Mouse (Mus musculus) stomach, embryonic 16.5 days (tissue): Measurements from ENCODE around the gene Dnm3. TPM values are rescaled to one million over a fixed set of nuclear protein-coding genes. Genes with fewer than 3 reads are reported as not detected.

Experiments
- ATAC-seq: fragments of 200-750 bp; cut with Nextera tagmentation; 2 replicates; pipeline ENCODE4 v1.8.0; 2017; ENCODE audit warnings: moderate number of reproducible peaks, moderate TSS enrichment; ENCODE audit not compliant: insufficient read depth, low FRiP score
- H3K27ac ChIP-seq: fragments of 300-500 bp; sonication (generic); 2 replicates; pipeline ENCODE4 v1.5.1; 2014; ENCODE audit warnings: low read length
- H3K27me3 ChIP-seq: fragments of 300-500 bp; sonication (generic); 2 replicates; pipeline ENCODE4 v1.6.1; 2014; ENCODE audit warnings: low read length, control low read depth, mixed read lengths; ENCODE audit not compliant: control insufficient read depth, insufficient read depth
- H3K36me3 ChIP-seq: fragments of 300-500 bp; sonication (generic); 2 replicates; pipeline ENCODE4 v1.6.1; 2014; ENCODE audit warnings: low read length; ENCODE audit not compliant: control insufficient read depth, insufficient read depth
- H3K4me1 ChIP-seq: fragments of 300-500 bp; sonication (generic); 2 replicates; pipeline ENCODE4 v1.6.1; 2014; ENCODE audit warnings: low read length, control low read depth, mixed read lengths; ENCODE audit not compliant: control insufficient read depth, insufficient read depth
- H3K4me2 ChIP-seq: fragments of 300-500 bp; sonication (generic); 2 replicates; pipeline ENCODE4 v1.6.1; 2014; ENCODE audit warnings: low read depth, low read length, mixed read lengths
- H3K4me3 ChIP-seq: fragments of 300-500 bp; sonication (generic); replicated peaks from 2 replicates; pipeline ENCODE4 v1.5.1; 2014; ENCODE audit warnings: mild to moderate bottlenecking, low read length
- H3K9ac ChIP-seq: fragments of 300-500 bp; sonication (generic); 2 replicates; pipeline ENCODE4 v1.6.1; 2014; ENCODE audit warnings: low read length
- H3K9me3 ChIP-seq: fragments of 300-500 bp; sonication (generic); replicated peaks from 2 replicates; pipeline ENCODE4 v1.6.1; 2016; ENCODE audit warnings: low read length, control low read depth; ENCODE audit not compliant: control insufficient read depth
- WGBS: fragments of 180-500 bp; shearing (Covaris S2); extraction: QIAGEN DNeasy Blood & Tissue Kit; methylation state at CpG from one replicate; pipeline ENCODE4 v1.1.7; 2014; 5-methylcytosine and 5-hydroxymethylcytosine counted together
- polyA plus RNA-seq: library from polyadenylated mRNA; unstranded; fragments of >200 nt; fragmentation: Nextera tagmentation; extraction: Ambion mirVana; gene quantifications from 2 replicates; pipeline ENCODE4 v1.2.1, GENCODE M21; 2015

Gene Dnm3
- polyA plus RNA-seq, 1 experiment from 2014 or later, result 6.4 TPM

DNA sequence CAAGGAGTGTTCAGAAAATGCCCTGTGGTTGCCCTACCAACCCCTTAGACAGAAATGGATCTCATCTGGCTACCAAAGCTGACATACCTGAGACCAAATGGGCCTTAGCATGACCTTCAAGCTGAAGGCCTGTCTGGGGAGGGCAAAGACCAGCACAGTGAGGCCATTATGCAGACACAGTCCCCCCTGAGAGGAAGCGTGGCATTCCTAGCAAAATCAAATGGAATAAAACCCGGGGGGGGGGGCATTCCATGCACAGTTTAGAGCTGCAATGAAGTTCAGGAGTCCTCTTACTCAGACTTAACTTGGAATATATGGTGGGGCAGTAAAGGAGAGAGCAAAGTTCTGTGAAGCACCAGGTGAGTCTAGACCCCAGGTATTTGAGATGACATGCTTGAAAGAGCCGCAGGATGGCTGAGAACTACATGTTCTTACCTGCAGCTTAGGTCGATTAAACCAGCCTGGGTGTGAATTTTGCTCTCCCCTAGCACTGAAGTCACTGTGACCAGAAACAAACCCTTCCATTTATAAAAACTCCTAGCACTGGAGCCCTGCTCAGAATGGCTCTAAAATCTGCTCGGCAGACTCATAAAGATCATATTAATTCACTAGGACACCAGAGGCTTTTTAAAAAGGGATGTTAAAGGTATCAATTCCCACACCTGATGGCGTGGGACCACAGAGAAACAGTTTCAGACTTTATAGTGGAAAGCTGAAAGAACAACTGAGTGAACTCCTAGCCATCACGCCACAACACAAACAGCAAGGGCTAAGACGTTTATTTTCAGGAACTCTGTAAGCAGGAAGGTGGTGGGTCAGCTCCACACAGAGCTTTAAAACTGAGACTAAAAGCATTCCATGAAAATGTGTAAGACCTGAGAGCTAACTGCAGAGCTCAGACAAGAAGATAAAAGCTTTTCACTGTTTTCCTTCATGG lies 350.7 kb downstream of the Dnm3 start:
- Histone ChIP-seq H3K9me3 (no peaks in the 10 kb centered on the region), H3K36me3 (no peaks in the 10 kb centered on the region), H3K4me1 (peaks cover 2% of the 10 kb centered on the region; the same call in 1 of the 2 replicates), H3K4me3 (no peak overlapping the region), H3K9ac (no peak overlapping the region), H3K27ac (no peak overlapping the region), H3K27me3 (no peaks in the 10 kb centered on the region), H3K4me2 (no peak overlapping the region)
- no peak for ATAC-seq
- 61% methylated on average over 8 of the region's 8 CpGs for WGBS

DNA sequence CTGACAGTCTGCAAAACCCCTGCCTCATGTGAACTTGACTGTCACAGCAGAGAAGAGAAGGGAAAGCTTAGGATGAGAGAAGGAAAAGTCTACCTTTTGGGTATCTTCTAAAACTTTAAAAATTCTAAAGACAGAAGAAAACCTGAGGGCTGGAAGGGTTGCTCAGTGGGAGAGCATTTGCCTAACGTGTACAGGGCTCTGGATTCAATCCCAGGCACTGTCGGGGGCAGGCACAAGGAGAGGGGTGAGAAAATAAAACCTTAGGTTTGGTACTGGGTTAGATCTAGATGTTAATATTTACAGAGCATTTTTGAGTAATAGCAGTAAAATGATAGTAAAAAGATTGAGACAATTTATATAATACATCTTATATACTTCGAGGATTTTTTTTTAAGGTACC lies 353.4 kb downstream of the Dnm3 start:
- H3K9ac ChIP-seq, result no peak overlapping the region
- H3K27ac ChIP-seq, result no peak overlapping the region
- 52% methylated on average over 3 of the region's 3 CpGs for WGBS
- H3K4me3 ChIP-seq, result no peak overlapping the region
- no peak for ATAC-seq
- H3K4me1 ChIP-seq, result peaks cover 4% of the 10 kb centered on the region; the same call in 1 of the 2 replicates
- no peaks in the 10 kb centered on the region for H3K9me3 ChIP-seq
- no peak overlapping the region for H3K4me2 ChIP-seq
- no peaks in the 10 kb centered on the region for H3K27me3 ChIP-seq
- no peaks in the 10 kb centered on the region for H3K36me3 ChIP-seq

DNA sequence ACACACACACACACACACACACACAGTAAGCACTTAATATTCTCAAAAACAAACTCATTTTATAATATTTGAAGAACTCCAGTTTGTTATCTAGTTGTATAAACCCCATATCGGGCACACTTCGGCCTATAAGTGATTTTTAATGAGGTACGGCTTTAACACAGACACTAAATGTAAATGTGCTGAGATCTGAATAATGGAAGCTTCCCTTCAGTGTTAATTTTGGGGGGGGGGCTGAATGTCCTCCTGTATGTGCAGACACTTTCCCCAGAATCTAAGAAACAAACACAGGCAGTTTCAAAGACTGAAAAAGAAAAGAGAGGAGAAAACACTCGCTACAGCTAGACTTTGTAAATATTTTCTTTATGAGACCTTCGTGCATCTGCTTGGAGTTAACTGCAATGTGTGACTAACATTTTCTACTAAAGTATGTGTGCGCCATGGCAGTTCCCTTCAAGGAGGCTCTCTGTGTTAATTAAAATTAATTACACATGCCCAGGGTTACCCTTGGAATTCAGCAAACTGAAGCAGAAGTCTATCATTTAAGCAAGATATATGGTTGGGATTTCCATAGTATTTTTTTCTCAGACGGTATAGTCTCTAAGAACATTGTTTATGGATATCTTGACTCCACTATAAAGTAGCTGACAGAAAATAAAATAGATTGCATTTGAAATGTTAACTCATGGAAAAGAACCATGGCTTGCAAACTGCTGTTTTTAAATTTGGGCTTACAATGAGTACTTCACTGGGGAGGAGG lies 356.2 kb downstream of the Dnm3 start:
- Histone ChIP-seq H3K4me3 (no peak overlapping the region), H3K9me3 (no peaks in the 10 kb centered on the region), H3K27ac (peak overlapping the region; percentile 73), H3K4me2 (no peak overlapping the region), H3K9ac (no peak overlapping the region), H3K36me3 (no peaks in the 10 kb centered on the region), H3K4me1 (peaks cover 4% of the 10 kb centered on the region; the same call in 1 of the 2 replicates), H3K27me3 (no peaks in the 10 kb centered on the region)
- ATAC-seq, result no peak
- WGBS, result 42% methylated on average over 7 of the region's 7 CpGs

DNA sequence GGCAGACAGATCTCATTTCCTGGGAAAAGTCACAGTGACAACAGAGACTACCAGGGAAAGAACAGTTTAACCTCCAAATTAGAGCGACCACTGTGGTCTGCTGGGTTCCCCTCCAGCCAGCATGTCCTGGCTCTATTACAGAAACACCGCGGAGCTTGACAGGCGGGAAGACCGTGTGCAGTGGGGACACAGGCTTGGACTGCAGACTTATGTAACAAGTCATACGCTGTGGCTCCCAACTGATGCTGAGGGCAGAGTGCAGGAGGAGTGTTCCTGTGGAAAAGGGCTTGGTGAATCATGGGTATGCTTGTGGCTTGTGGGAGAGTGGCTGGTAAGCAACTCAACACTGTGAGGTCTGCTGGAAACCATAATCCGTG lies 368.4 kb downstream of the Dnm3 start:
- WGBS, result 52% methylated on average over 7 of the region's 7 CpGs
- Histone ChIP-seq H3K27ac (peak overlapping the region; percentile 70), H3K4me3 (no peak overlapping the region), H3K9ac (no peak overlapping the region), H3K4me1 (no peaks in the 10 kb centered on the region), H3K27me3 (no peaks in the 10 kb centered on the region), H3K9me3 (no peaks in the 10 kb centered on the region), H3K4me2 (no peak overlapping the region), H3K36me3 (no peaks in the 10 kb centered on the region)
- peak; percentile 66; the same call in 1 of the 2 replicates for ATAC-seq

DNA sequence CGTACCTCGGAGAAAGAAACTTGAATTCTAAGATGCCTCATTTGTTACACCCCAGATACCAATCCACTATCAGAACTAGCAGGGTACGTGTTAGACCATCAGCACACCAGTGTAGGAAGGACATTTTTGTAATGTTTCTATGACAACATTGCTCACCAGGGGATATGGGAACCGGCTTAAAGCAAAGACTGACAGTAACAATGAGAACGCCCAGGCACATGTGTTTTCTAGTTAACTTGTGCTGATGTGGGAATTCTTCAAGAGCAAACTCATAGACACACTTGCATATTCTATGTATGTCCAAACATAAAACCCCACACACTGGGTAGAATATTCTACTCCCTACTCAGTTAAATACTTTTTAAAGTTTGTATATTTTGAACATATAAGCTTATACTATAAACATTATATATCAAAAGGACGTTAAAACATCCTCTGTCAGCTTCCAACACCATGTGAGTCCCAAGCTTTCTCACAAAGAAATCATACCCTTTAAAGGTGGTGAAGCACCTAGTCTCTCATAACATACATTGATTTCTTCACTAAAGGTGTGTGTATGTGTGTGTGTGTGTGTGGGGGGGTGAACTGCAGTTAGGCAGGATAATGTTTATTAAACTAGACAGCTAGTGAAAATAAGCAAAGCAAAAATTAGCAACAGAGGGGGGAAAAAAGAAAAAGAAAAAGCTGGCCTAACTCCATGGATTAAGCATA lies 369.0 kb downstream of the Dnm3 start:
- H3K9ac ChIP-seq, result no peak overlapping the region
- peak overlapping the region; percentile 70 for H3K27ac ChIP-seq
- H3K36me3 ChIP-seq, result no peaks in the 10 kb centered on the region
- ATAC-seq, result peak; percentile 50; the same call in 1 of the 2 replicates
- H3K9me3 ChIP-seq, result no peaks in the 10 kb centered on the region
- H3K4me1 ChIP-seq, result no peaks in the 10 kb centered on the region
- no peak overlapping the region for H3K4me3 ChIP-seq
- no peak overlapping the region for H3K4me2 ChIP-seq
- 46% methylated on average over 6 of the region's 6 CpGs for WGBS
- H3K27me3 ChIP-seq, result no peaks in the 10 kb centered on the region

DNA sequence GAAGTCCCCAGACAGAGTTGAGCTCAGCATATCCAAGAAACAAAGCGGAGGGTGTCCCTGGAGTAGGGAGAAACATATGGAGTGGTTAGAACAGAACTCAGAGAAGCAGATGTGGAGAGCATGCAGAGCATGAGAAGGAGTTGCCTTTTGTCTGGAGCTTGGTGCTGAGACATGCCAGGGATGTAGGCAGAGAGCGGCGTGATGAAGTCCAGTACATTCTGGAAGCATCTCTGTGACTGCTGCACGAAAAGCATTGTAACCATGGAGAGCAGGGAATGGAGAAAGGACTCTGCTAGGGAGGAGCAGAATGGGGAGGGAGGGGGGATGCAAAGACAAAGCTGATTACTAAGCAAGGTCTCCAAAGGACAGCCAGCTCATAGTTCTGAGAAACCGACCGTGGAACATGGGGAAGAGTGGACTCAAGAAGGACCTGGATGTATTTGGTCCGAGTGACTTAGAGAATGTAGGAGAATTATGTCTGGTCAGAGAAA lies 369.6 kb downstream of the Dnm3 start:
- H3K4me3 ChIP-seq, result no peak overlapping the region
- H3K4me1 ChIP-seq, result no peaks in the 10 kb centered on the region
- WGBS, result 56% methylated on average over 7 of the region's 7 CpGs
- ATAC-seq, result peak; percentile 40; the same call in 1 of the 2 replicates
- H3K36me3 ChIP-seq, result no peaks in the 10 kb centered on the region
- H3K27me3 ChIP-seq, result no peaks in the 10 kb centered on the region
- no peak overlapping the region for H3K9ac ChIP-seq
- no peak overlapping the region for H3K4me2 ChIP-seq
- H3K27ac ChIP-seq, result peak overlapping the region; percentile 47
- H3K9me3 ChIP-seq, result no peaks in the 10 kb centered on the region

DNA sequence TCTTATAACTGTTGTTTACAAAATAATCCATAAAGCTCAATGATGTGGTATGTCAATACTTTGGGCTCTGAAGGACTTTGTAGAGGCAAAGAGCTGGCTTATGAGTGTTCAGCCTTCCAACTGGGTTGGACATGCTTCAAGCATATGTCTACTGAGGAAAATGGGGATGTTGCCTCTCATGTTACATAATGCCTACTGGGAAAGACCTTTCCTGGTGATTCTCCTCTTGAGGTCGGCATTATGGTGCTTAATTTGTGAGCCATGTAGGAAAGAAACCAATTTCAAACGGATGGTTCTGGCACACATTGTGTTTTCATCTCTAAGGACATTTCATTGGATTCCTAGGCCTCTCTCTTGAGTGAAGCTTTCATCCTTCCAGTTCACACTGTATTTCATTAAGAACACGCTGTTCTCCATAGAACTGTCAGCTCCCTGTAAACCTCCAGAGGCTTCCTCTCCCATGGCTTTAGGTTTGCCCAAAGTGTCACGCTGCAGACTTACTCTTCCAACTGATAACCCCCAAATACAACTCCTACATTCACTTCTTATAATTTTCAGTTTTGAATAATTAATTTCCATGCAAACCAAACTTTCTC lies 370.7 kb downstream of the Dnm3 start:
- WGBS, result 80% methylated on average over 4 of the region's 4 CpGs
- no peaks in the 10 kb centered on the region for H3K27me3 ChIP-seq
- H3K4me3 ChIP-seq, result no peak overlapping the region
- no peak overlapping the region for H3K27ac ChIP-seq
- no peak overlapping the region for H3K9ac ChIP-seq
- no peaks in the 10 kb centered on the region for H3K36me3 ChIP-seq
- no peak for ATAC-seq
- H3K9me3 ChIP-seq, result no peaks in the 10 kb centered on the region
- H3K4me2 ChIP-seq, result no peak overlapping the region
- H3K4me1 ChIP-seq, result no peaks in the 10 kb centered on the region

DNA sequence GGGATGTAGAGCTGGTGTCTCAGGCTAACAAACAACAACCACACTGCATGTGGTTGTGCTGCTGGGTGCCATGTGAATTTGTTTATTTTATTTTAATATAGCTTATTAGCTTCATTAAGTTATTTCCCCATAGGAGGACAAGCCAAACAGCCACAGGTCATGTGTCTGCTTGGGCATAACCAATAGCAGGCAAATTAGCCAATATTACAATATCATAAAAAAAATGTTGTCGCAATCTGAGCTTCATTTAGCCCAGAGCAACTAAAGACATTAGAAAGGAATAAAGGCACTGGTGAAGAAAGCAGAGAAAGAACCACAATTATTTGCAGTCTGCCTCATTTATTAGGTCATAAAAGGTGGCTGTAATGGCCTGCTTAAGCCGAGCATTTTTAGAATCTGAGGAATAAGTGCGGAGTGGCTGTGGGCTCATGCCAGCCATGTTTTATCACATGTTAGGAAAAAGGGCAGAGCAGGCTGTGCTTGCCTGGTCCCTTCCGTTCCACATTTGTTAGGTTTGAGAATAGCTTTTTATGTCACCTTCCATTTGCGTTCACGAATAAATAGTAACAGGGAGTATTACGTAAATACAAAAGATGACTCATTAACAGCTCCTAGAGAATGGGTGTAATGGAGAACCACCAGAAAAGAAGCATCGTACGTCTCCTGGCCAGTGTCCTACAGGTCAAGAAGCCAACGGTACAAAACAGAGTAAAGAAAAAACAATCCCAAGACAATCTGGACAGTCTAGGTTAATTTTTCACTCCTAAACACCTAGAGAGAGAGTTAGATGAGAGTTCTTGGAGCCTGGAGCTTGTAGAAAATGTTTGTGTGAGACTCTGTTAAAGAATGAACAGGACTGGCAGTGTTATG lies 376.6 kb downstream of the Dnm3 start:
- Histone ChIP-seq H3K4me2 (no peak overlapping the region), H3K4me3 (no peak overlapping the region), H3K27ac (no peak overlapping the region), H3K27me3 (no peaks in the 10 kb centered on the region), H3K9me3 (no peaks in the 10 kb centered on the region), H3K4me1 (0 out of 2 replicates have a peak, but pooled peaks cover 5% of the 10 kb centered on the region), H3K9ac (no peak overlapping the region), H3K36me3 (no peaks in the 10 kb centered on the region)
- WGBS, result 75% methylated on average over 10 of the region's 10 CpGs
- ATAC-seq, result no peak
